Mouse (Mus musculus) kidney, adult 11 months (tissue): Measurements from ENCODE around the gene Actrt1.

Experiments used
- DNase-seq: peaks from one replicate; pipeline ENCODE4 v3.0.0; 2022

Actrt1 gene

DNA sequence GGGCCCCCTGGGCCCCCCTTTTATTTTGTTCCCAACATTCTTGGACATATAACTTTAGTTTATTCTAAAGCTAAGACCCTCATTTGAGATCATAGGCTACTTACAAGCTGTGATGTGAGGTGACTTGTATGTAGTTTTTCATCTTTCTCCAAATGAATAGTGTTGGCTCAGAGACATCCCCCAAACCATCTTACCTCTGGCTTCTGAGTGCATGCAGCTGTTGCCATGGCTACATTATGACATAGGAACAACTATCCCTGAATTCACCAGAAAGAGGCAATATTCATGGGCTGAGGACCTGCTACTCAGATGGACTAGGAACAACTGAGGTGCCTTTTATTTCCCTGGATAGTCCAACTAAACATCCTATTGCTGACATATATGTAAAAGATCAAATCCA is at the start of gene Actrt1:
Actrt1 (plus strand) TSS at position 301 of the 400 bp plus-strand sequence.
- no peak for DNase-seq

DNA sequence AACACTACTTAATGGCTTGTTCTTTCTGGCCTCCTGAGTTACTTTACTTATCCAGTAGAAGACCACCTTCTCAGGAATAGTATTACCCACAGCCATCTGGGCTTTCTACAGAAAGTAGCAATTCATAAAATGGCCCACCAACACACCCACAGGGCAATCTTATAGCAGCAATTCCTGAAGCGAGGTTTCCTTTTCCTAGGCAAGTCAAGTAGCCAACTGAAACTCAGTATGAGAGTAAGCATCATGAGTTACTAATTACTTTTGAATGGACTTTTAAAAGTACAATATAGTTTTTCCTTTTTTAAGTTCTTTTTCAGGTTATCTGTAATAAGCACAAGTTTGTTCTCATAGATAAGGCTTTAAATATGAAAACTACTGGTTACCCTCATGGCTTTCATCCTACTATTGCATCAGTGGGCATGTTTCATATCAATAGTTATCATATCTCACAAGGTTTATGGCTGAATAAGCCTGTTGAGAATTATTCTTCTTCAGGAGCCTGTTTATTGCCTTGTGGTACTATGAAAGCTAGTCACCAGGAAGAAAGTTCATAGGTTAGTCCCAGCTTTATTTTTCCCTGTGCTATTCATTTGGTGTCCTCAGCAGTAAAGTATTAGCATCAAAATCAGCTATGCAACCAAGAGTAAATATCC is 2.8 kb downstream of the Actrt1 start:
- no peak for DNase-seq
